In genomic region chr2:178426229-178426628, GRCm38 (mm10) we compare ENCODE assay signal across 8 mouse cellular contexts. TPM values are rescaled to one million over a fixed set of nuclear protein-coding genes. Genes with fewer than 3 reads are reported as not detected.
DNase-seq lines count a peak whose midpoint lies in the region; ATAC-seq and TF ChIP-seq lines count a peak whose summit lies in the region.

No protein-coding gene starts in this region.

- H3K27me3 ChIP-seq in embryonic facial prominence, embryonic 11.5 days (ENCODE audit: control insufficient read depth, insufficient read depth, low read length) = no peaks in the 10 kb centered on the region

- H3K4me1 ChIP-seq in embryonic facial prominence, embryonic 11.5 days (ENCODE audit: control insufficient read depth, insufficient read depth, low read length) = no peaks in the 10 kb centered on the region

- no peak overlapping the region for H3K4me2 ChIP-seq in embryonic facial prominence, embryonic 11.5 days (ENCODE audit: low read depth, low read length)

- no peaks in the 10 kb centered on the region for H3K9me3 ChIP-seq in embryonic facial prominence, embryonic 11.5 days (replicated peaks; ENCODE audit: control insufficient read depth, low read length)

- TF ChIP-seq CTCF in left cerebral cortex, adult 2 months (IDR thresholded peaks at IDR 0.05) = peak; percentile 71

- peak; percentile 61 for DNase-seq in embryo, embryonic 10 days (ENCODE audit: low spot score)
- no peak for DNase-seq in embryo, embryonic 9.5 days (ENCODE audit: extremely low spot score)
- peak; percentile 11 to 33 for DNase-seq in left cerebral cortex, adult 2 months (ENCODE audit: extremely low spot score in 1 of 2, low spot score in 2 of 2)
- DNase-seq in left cerebral cortex, adult 11 months (ENCODE audit: low spot score) = no peak
- DNase-seq in embryonic facial prominence, embryonic 11.5 days (ENCODE audit: low spot score) = peak; percentile 75
- DNase-seq in mesoderm, embryonic 11.5 days (ENCODE audit: low read depth, low spot score) = peak; percentile 46
- no peak for DNase-seq in cerebellum, adult 9-11 months

- no peak for ATAC-seq in embryonic facial prominence, embryonic 11.5 days (replicated peaks; ENCODE audit: insufficient number of reproducible peaks, low FRiP score, low TSS enrichment, low read depth)
- no peak for ATAC-seq in monocyte, adult 5-6 weeks (replicated peaks; ENCODE audit: insufficient number of reproducible peaks, low FRiP score, low TSS enrichment, poor library complexity, severe bottlenecking)

- H3K27ac ChIP-seq in left cerebral cortex, adult 2 months = no peak overlapping the region
- H3K27ac ChIP-seq in embryonic facial prominence, embryonic 11.5 days (replicated peaks; ENCODE audit: low read depth, low read length) = no peak overlapping the region

- no peaks in the 10 kb centered on the region for H3K36me3 ChIP-seq in embryonic facial prominence, embryonic 11.5 days (replicated peaks; ENCODE audit: control insufficient read depth, insufficient read depth, low read depth, low read length)

- intact Hi-C loops in left cerebral cortex, adult 2 months (cut with DNase I) = loop anchor here (5.0 to 10.0 kb wide), 2 partner anchors 81 to 239 kb away; no protein-coding TSS in a partner anchor

- H3K4me3 ChIP-seq in left cerebral cortex, adult 2 months = no peak overlapping the region
- H3K4me3 ChIP-seq in embryonic facial prominence, embryonic 11.5 days (ENCODE audit: low read depth, low read length) = no peak overlapping the region

- no peak overlapping the region for H3K9ac ChIP-seq in embryonic facial prominence, embryonic 11.5 days (replicated peaks; ENCODE audit: low read length)

- WGBS in embryonic facial prominence, embryonic 11.5 days = 43% methylated on average over 4 of the region's 4 CpGs

RNA-seq across cellular contexts. Expression of gene Cdh26, which starts 4.1 kb away (rescaled TPM):
- under 1 TPM; 0.16 to 0.36 TPM for total RNA-seq in left cerebral cortex, adult 2 months (2021)
- 0.45 and 0.63 TPM in 2 replicates for polyA plus RNA-seq in embryonic facial prominence, embryonic 11.5 days (2014; fragmentation: Nextera tagmentation; extraction: Ambion mirVana)
- not detected in 3 replicates for total RNA-seq in monocyte, adult 5-6 weeks (2017)

RNA-seq across cellular contexts. Expression of gene Fam217b, which starts 11.9 kb away (rescaled TPM):
- 10 to 100 TPM; 55.1 to 60.2 TPM for total RNA-seq in left cerebral cortex, adult 2 months (2021)
- 4.8 and 5.5 TPM in 2 replicates for polyA plus RNA-seq in embryonic facial prominence, embryonic 11.5 days (2014; fragmentation: Nextera tagmentation; extraction: Ambion mirVana)
- total RNA-seq in monocyte, adult 5-6 weeks (2017) = 3.4 to 6.5 TPM (median 6.2 TPM) in 3 replicates

RNA-seq across cellular contexts. Expression of gene Ppp1r3d, which starts 12.0 kb away (rescaled TPM):
- 1 to 10 TPM; 7.6 to 8.1 TPM for total RNA-seq in left cerebral cortex, adult 2 months (2021)
- 3.5 and 3.8 TPM in 2 replicates for polyA plus RNA-seq in embryonic facial prominence, embryonic 11.5 days (2014; fragmentation: Nextera tagmentation; extraction: Ambion mirVana)
- 0.85 to 2.5 TPM (median 1.9 TPM) in 3 replicates for total RNA-seq in monocyte, adult 5-6 weeks (2017)

RNA-seq across cellular contexts. Expression of gene Sycp2, which starts 18.7 kb away (rescaled TPM):
- 1 to 10 TPM; 1.1 to 1.4 TPM for total RNA-seq in left cerebral cortex, adult 2 months (2021)
- polyA plus RNA-seq in embryonic facial prominence, embryonic 11.5 days (2014; fragmentation: Nextera tagmentation; extraction: Ambion mirVana) = 0.06 and 0.07 TPM in 2 replicates
- total RNA-seq in monocyte, adult 5-6 weeks (2017) = 0.10 TPM in 1 of 3 replicates, not detected in the others

Comparison
In these comparisons a context has a peak if more than half of its experiments do, and no peak if none do; other contexts are left out.
1. DNase-seq: peak in embryo, embryonic 10 days (single experiment), left cerebral cortex, adult 2 months (2 of 2), embryonic facial prominence, embryonic 11.5 days (single experiment) and mesoderm, embryonic 11.5 days (single experiment); none in embryo, embryonic 9.5 days (single experiment), left cerebral cortex, adult 11 months (single experiment) and cerebellum, adult 9-11 months (single experiment).